Mouse (Mus musculus): Measurements from ENCODE around the gene Trappc6a. TPM values are rescaled to one million over a fixed set of nuclear protein-coding genes. Genes with fewer than 3 reads are reported as not detected.

The Trappc6a gene
- polyA plus RNA-seq, 1 experiment, result 120 TPM

- H3K27me3 ChIP-seq (ENCODE audit: control insufficient read depth, insufficient read depth, low read length), result no peaks in the 10 kb centered on the region
- peak overlapping the region; percentile 5; the same call in 1 of the 2 replicates for H3K27ac ChIP-seq (ENCODE audit: insufficient read depth, low read depth, low read length)
- H3K36me3 ChIP-seq (ENCODE audit: control insufficient read depth, insufficient read depth, low read length), result peaks cover 2% of the 10 kb centered on the region; the same call in 1 of the 2 replicates
- TF ChIP-seq CTCF (IDR thresholded peaks at IDR 0.05; ENCODE audit: extremely low read depth, insufficient read length, insufficient replicate concordance, low read depth, low read length) (no peak), POLR2A (IDR thresholded peaks at IDR 0.05; ENCODE audit: low read depth, low read length) (no peak)
- H3K4me3 ChIP-seq (ENCODE audit: low read depth, low read length), result no peak overlapping the region
- peaks cover 23% of the 10 kb centered on the region for H3K4me1 ChIP-seq (ENCODE audit: control insufficient read depth, insufficient read depth, insufficient read length, low read length)
- WGBS, result 34% methylated on average over 5 of the region's 5 CpGs
Observed at GRCm38 (mm10) chr7:19551634-19552033, 43.4 kb downstream of the Trappc6a start.

- no peak for TF ChIP-seq POLR2A (IDR thresholded peaks at IDR 0.05; ENCODE audit: low read depth, low read length)
- TF ChIP-seq CTCF (IDR thresholded peaks at IDR 0.05; ENCODE audit: extremely low read depth, insufficient read length, insufficient replicate concordance, low read depth, low read length), result no peak
- Histone ChIP-seq H3K27me3 (ENCODE audit: control insufficient read depth, insufficient read depth, low read length) (no peaks in the 10 kb centered on the region), H3K4me1 (ENCODE audit: control insufficient read depth, insufficient read depth, insufficient read length, low read length) (peaks cover 27% of the 10 kb centered on the region), H3K27ac (ENCODE audit: insufficient read depth, low read depth, low read length) (peak overlapping the region; percentile 5; the same call in 1 of the 2 replicates), H3K4me3 (ENCODE audit: low read depth, low read length) (no peak overlapping the region), H3K36me3 (ENCODE audit: control insufficient read depth, insufficient read depth, low read length) (peaks cover 2% of the 10 kb centered on the region; the same call in 1 of the 2 replicates)
- 28% methylated on average over 2 of the region's 2 CpGs for WGBS
Observed at GRCm38 (mm10) chr7:19552443-19552842, 44.2 kb downstream of the Trappc6a start.

GRCm38 (mm10) chr7:19554168-19554567 lies 46.0 kb downstream of the Trappc6a start:
- TF ChIP-seq CTCF (IDR thresholded peaks at IDR 0.05; ENCODE audit: extremely low read depth, insufficient read length, insufficient replicate concordance, low read depth, low read length), result no peak
- no peak for TF ChIP-seq POLR2A (IDR thresholded peaks at IDR 0.05; ENCODE audit: low read depth, low read length)
- H3K27me3 ChIP-seq (ENCODE audit: control insufficient read depth, insufficient read depth, low read length), result no peaks in the 10 kb centered on the region
- peaks cover 38% of the 10 kb centered on the region for H3K4me1 ChIP-seq (ENCODE audit: control insufficient read depth, insufficient read depth, insufficient read length, low read length)
- no peak overlapping the region for H3K27ac ChIP-seq (ENCODE audit: insufficient read depth, low read depth, low read length)
- H3K36me3 ChIP-seq (ENCODE audit: control insufficient read depth, insufficient read depth, low read length), result peaks cover 2% of the 10 kb centered on the region; the same call in 1 of the 2 replicates
- no peak overlapping the region for H3K4me3 ChIP-seq (ENCODE audit: low read depth, low read length)
- 89% methylated on average over 1 of the region's 1 CpGs for WGBS

- Histone ChIP-seq H3K27me3 (ENCODE audit: control insufficient read depth, insufficient read depth, low read length) (no peaks in the 10 kb centered on the region), H3K27ac (ENCODE audit: insufficient read depth, low read depth, low read length) (peak overlapping the region; percentile 71), H3K4me1 (ENCODE audit: control insufficient read depth, insufficient read depth, insufficient read length, low read length) (peaks cover 46% of the 10 kb centered on the region), H3K36me3 (ENCODE audit: control insufficient read depth, insufficient read depth, low read length) (peaks cover 2% of the 10 kb centered on the region; the same call in 1 of the 2 replicates), H3K4me3 (ENCODE audit: low read depth, low read length) (no peak overlapping the region)
- no peak for TF ChIP-seq POLR2A (IDR thresholded peaks at IDR 0.05; ENCODE audit: low read depth, low read length)
- no peak for TF ChIP-seq CTCF (IDR thresholded peaks at IDR 0.05; ENCODE audit: extremely low read depth, insufficient read length, insufficient replicate concordance, low read depth, low read length)
- WGBS, result 45% methylated on average over 2 of the region's 2 CpGs
Observed at GRCm38 (mm10) chr7:19557086-19557485, 48.9 kb downstream of the Trappc6a start.

GRCm38 (mm10) chr7:19557982-19558900 lies 50.0 kb downstream of the Trappc6a start:
- Histone ChIP-seq H3K27me3 (ENCODE audit: control insufficient read depth, insufficient read depth, low read length) (no peaks in the 10 kb centered on the region), H3K4me3 (ENCODE audit: low read depth, low read length) (no peak overlapping the region), H3K36me3 (ENCODE audit: control insufficient read depth, insufficient read depth, low read length) (peaks cover 2% of the 10 kb centered on the region; the same call in 1 of the 2 replicates), H3K4me1 (ENCODE audit: control insufficient read depth, insufficient read depth, insufficient read length, low read length) (peaks cover 44% of the 10 kb centered on the region), H3K27ac (ENCODE audit: insufficient read depth, low read depth, low read length) (0 out of 2 replicates have a peak overlapping the region, but pooled peaks have one; percentile 71)
- 64% methylated on average over 6 of the region's 6 CpGs for WGBS
- TF ChIP-seq POLR2A (IDR thresholded peaks at IDR 0.05; ENCODE audit: low read depth, low read length) (no peak), CTCF (IDR thresholded peaks at IDR 0.05; ENCODE audit: extremely low read depth, insufficient read length, insufficient replicate concordance, low read depth, low read length) (no peak)

- TF ChIP-seq CTCF (IDR thresholded peaks at IDR 0.05; ENCODE audit: extremely low read depth, insufficient read length, insufficient replicate concordance, low read depth, low read length), result peak; percentile 49; the same call in 1 of the 2 replicates
- TF ChIP-seq POLR2A (IDR thresholded peaks at IDR 0.05; ENCODE audit: low read depth, low read length), result no peak
- H3K27me3 ChIP-seq (ENCODE audit: control insufficient read depth, insufficient read depth, low read length), result no peaks in the 10 kb centered on the region
- H3K36me3 ChIP-seq (ENCODE audit: control insufficient read depth, insufficient read depth, low read length), result peaks cover 2% of the 10 kb centered on the region; the same call in 1 of the 2 replicates
- 63% methylated on average over 2 of the region's 2 CpGs for WGBS
- H3K4me1 ChIP-seq (ENCODE audit: control insufficient read depth, insufficient read depth, insufficient read length, low read length), result peaks cover 44% of the 10 kb centered on the region
- H3K4me3 ChIP-seq (ENCODE audit: low read depth, low read length), result no peak overlapping the region
- no peak overlapping the region for H3K27ac ChIP-seq (ENCODE audit: insufficient read depth, low read depth, low read length)
Observed at GRCm38 (mm10) chr7:19558965-19559364, 50.8 kb downstream of the Trappc6a start.

Measured in small intestine, adult 2 months (tissue).